Mouse (Mus musculus) cerebellum, postnatal 36 days (tissue): ENCODE measurements at regions not wholly inside any gene's neighbourhood (a gene's known extent, or its start where the extent isn't known, plus 50 kb on each side); places are given as distances from the start of the nearest gene placed in this dataset.
A peak's percentile ranks its signal among the peaks of the same experiment; 100 is the strongest.

Experiments
- DNase-seq, 2 experiments: peaks; one replicate each; pipeline ENCODE4 v3.0.0; 2021 to 2022; ENCODE audit warnings: mixed read lengths in 2 of 2

DNA sequence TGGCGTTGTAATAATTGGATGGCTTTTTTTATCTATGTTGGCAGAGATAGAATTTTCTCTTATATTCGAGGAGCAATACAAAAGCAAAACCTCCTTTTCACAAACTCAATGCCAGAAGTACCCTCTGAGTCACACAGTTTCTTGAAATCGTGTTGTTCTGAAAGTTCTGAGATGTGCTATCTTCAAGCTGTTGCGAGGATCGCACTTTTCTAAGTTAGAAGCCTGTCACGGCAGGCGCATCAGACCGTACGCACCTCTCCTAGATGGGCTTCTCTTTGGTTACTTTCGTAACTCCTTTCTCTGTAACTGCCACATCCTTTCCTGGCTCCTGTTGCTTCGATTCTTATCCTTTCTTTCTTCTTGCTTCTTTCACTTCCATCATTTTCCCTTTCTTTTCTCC lies 271.2 kb upstream of the Arrdc3 start:
- DNase-seq = no peak

- DNase-seq = no peak
Observed at GRCm38 (mm10) chr13:80613167-80613883, 269.9 kb upstream of the Arrdc3 start.

GRCm38 (mm10) chr13:80613884-80614247 lies 269.3 kb upstream of the Arrdc3 start:
- no peak for DNase-seq

DNA sequence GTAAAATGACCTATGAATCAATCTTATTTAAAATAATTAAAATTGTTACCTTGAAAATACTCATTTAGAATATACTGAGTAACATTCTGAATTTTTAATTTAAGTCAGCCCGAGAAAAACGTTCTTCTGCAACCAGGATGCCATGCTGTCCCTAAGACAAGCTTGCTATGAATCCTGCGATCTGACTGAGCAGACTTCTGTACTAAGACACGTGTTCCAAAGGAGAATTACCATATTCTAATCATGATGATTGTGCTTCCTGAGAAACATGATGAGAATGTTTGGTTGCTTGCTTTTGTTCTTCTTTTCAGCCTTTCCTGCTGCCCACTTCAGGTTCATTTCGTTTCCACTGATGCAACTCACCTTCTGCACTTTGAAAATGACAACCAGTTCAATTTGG lies 268.2 kb upstream of the Arrdc3 start:
- no peak for DNase-seq

DNA sequence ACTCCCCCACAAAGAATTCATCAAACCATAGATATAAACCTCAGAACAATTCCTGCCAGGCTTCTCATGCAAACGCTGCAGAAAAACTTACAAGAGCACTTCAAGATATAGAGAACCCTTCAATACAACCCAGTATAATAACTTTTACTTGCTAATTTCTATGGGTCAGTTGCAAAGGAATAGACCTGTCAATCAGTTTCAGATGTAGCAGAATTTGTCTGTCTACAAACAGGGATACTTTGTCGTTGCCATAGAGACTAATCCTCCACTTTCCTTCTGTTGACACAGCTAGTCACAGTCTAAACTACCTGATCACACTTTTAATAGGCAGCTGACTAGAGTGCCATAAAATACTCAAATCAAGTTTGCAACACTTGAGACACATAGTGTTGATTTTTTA lies 260.2 kb upstream of the Arrdc3 start:
- no peak for DNase-seq

GRCm38 (mm10) chr13:80641334-80641733 lies 241.8 kb upstream of the Arrdc3 start:
- no peak for DNase-seq

DNA sequence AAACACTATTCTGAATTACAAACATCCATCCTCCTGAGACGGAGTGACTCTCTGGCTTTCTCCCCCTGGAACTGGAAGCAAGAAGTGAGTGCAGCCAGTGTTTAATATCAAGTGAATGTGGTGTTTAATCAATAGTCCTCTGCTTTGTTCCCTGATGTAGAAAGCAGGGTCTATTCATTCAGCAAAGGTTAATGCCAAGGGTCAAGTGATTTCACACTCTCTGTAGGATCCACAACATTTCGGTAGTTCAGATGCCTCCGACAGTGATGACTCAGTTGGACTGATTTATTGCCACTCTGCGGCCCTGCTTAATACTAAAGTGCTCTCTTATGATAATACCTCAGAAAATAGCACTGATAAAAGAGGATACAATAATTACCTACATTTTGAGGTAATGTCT lies 235.6 kb upstream of the Arrdc3 start:
- no peak for DNase-seq

GRCm38 (mm10) chr13:80652967-80653539 lies 230.1 kb upstream of the Arrdc3 start:
- no peak for DNase-seq

GRCm38 (mm10) chr13:80666186-80666713 lies 216.9 kb upstream of the Arrdc3 start:
- DNase-seq = no peak

GRCm38 (mm10) chr13:80689871-80690270 lies 193.3 kb upstream of the Arrdc3 start:
- DNase-seq = no peak

DNA sequence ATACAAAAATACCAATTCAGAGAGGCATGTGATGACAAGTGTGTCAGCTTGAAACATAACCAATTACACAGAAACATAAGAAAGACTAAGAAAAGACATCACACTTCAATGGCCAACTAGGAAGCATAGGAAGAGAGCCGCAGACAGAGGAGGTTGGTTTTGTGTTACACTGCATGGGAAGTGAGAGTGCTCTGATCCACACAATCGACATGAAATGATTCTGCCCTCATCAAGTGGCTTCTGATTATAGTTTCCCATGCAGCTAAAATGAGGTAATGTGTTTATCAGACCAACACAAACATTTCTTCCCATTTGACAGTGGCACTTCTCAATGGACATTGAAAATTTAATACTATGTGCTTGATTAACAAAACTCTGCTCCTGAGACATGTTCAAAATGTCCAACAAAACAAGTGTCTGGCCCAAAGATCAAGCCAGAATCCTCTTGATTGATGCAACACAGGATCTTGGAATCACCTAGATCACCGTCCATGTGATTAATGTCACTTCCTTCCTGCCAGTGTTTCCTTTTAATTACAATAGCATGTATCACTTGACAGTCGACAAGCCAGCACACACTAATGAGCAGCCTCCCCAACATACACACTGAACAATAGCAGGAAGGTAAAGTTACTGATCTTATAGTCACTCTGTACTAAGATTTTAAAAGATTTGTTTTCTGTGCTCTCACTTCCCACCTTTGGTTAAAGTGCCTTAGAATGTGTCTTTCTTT lies 192.4 kb upstream of the Arrdc3 start:
- no peak for DNase-seq

- no peak for DNase-seq
Observed at GRCm38 (mm10) chr13:80695549-80696150, 187.5 kb upstream of the Arrdc3 start.

DNA sequence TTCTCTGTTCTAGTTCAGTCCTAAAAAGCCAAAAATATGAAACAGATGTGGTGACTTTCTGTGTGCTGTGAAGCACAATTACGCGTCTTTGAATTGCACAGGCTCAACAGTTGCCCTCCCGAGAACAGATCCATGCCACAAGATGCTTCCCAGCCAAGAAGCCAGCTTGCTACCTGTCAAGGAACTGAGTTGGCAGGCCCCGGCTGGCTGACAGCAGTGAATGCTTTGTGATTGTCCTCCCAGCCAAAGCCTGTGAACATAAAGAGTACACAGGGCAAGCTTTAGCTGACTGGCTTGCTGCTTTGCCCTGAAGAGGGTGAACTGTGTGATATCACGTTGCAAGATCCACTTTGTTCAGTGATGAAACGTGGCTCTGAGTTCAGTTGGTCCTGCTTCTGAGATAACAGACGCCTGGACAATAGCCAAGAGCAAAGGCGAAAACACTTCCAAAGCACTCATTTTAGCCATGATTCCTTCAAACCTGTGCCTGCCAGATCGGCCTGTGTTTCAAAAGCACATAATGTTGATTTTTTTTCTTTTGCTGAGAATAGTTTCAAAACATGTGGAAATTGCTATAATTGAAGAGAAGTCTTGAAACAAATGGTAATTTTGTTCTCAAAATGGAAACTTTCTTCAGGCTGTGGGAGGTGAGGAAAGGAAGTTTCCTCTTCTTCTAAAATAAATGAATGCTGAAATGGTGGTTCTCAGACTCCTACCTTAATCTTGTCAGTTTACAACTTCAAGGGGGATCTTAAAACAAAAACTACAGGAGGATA lies 173.5 kb upstream of the Arrdc3 start:
- peak; percentile 20 to 27 for DNase-seq

- DNase-seq = no peak
Observed at GRCm38 (mm10) chr13:80719313-80719712, 163.9 kb upstream of the Arrdc3 start.

GRCm38 (mm10) chr13:80723215-80724006 lies 159.8 kb upstream of the Arrdc3 start:
- no peak for DNase-seq

DNA sequence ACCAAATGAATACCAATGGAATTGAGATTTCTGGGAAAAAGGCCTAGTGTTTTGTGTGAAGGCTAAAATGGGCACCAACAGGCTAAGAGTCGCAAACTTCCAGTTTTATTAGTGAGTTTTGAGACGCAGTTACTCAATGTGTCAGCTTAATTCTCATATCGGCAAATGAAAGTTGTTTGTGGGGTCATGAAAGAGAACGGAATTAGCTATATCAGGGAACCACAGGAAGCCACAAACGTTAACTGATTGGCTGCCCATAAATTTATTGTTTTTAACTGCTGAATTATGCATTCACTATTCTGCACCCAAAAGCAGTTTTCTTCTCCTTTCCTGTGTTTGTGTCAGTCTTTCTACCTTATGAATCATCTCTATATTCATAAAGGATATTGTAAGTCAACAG lies 154.0 kb upstream of the Arrdc3 start:
- DNase-seq = no peak

GRCm38 (mm10) chr13:80745991-80746390 lies 137.2 kb upstream of the Arrdc3 start:
- no peak for DNase-seq

DNA sequence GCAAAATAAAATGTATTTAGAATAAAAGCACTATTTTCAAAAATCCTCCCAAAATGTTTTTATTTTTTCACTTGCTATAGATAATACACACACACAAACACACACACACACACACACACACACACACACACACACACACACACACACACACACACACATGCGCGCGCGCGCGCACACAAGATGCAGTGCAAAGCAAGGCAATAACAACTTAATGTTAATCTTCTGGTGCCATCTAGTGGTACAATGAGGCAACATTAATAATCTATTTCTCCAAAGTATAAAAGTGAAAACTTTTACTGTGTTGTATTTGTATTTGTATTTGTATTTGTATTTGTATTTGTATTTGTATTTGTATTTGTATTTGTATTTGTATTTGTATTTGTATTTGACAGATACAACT lies 136.2 kb upstream of the Arrdc3 start:
- DNase-seq = peak; percentile 6
